Mouse (Mus musculus) bone marrow, adult 2 months (tissue): ENCODE measurements around the gene Ttll5.

Experiments
- CTCF ChIP-seq: fragments of 200-500 bp; IDR thresholded peaks from 2 replicates; pipeline ENCODE4 v1.5.1; 2011; ENCODE audit warnings: low read length, control low read depth; ENCODE audit not compliant: control insufficient read depth, insufficient read depth
- POLR2A ChIP-seq: fragments of 200-500 bp; IDR thresholded peaks from 2 replicates; pipeline ENCODE4 v1.6.1; 2011; ENCODE audit warnings: low read depth, mild to moderate bottlenecking, control low read depth, low read length, borderline replicate concordance; ENCODE audit not compliant: control insufficient read depth

GRCm38 (mm10) chr12:85811676-85812075, 12.8 kb upstream of the Ttll5 start:
- no peak for TF ChIP-seq POLR2A
- TF ChIP-seq CTCF: no peak
